Mouse (Mus musculus): ENCODE measurements at regions not wholly inside any gene's neighbourhood (a gene's known extent, or its start where the extent isn't known, plus 50 kb on each side); places are given as distances from the start of the nearest gene placed in this dataset.

DNA sequence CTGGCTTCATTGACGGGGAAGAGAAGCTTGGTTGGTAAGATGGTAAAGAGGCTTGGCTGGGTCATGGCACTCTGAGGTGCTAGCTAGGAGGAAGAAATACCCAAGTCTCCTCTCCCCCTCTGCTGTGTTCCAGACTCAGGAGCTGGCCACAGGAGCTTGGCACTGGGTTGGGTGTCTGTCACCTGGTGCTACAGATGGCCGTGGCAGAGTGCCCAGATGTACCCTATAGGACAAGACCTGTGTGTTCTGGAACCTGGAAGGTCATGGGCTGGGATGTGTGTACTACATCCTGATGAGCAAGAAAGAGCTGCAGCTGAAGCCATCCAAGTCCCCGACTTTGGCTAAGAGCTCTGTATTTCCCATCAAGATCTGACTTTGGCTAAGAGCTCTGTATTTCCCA, 72.4 kb downstream of the Nupl2 start:
- no peak for DNase-seq (ENCODE audit: low spot score)

DNA sequence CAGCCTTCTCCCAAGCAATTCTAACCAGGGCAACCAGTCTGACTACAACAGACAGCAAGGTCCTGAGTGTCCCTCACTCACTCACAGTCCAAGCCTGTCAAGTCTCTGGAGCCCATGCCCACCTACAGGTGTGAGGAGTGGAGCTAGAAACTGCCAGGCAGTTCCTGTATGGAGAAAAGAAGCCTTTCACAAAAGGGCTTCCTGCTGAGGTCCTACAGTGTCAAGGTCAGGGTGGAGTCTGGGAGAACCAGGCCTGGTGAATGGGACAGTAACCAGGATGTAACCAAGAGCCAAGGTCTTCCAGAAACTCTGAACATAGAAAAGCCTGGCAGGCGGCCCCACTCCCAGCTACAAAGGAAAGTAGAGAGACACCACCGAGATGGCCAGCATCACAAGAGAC, 74.2 kb downstream of the Nupl2 start:
- DNase-seq (ENCODE audit: low spot score), result no peak

DNA sequence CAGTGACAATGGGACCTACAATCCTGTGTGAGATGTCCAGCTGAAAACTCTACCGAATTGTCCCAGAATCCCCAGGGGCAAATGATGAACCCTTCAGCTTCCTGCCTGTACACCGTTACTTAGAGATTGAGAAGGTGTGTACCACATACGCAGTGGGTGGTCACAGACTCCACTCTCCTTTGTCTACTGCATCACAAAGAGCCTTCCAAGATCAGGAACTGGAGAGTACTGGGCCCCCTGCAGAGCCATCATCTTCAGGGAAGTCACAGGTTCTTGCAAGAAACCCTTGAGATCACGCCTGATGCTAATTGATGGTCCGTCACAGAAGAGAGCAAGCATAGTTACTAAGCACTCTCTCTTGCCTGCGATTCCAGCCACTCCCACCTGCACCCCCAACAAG, 79.4 kb downstream of the Nupl2 start:
- no peak for DNase-seq (ENCODE audit: low spot score)

DNA sequence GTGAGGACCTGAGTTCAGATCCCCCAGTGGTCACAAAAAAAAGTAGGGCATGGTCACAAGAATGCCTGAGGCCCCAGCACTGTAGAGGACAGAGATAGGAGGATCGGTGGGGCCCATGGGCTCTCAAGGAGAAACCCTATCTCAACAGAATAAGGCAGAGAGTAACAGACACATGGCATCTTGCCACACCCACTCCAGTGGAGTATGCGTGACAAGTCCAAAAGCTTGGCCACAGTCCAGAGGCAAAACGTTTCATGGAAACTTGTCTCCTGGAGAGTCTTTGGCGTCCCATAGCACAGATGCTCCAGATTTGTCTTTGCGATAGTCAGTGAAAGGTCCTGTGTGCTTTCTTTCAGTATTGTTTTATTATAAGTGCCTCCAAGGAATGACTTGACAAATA, 90.7 kb downstream of the Nupl2 start:
- no peak for DNase-seq (ENCODE audit: low spot score)

DNA sequence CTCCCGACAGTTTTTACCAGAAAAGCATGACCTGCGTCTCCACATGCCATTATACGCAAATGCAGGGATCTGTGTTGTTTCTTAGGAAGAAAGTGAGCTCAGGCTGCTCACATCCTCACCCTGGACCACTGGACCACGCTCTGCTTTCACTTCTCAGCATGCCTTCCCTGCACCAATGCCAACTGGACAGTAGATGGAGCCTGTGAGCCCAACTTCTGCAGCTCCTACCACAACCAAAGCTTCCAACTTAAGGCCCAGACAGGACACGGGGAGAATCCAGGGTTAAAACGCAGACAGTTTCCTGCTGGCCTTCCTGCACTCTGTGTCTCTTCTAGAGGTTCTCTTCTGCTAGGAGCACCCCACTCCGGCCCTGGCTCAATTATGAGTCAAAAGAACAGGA, 90.3 kb downstream of the Kcnh2 start:
- DNase-seq (ENCODE audit: low spot score), result peak; percentile 64

DNA sequence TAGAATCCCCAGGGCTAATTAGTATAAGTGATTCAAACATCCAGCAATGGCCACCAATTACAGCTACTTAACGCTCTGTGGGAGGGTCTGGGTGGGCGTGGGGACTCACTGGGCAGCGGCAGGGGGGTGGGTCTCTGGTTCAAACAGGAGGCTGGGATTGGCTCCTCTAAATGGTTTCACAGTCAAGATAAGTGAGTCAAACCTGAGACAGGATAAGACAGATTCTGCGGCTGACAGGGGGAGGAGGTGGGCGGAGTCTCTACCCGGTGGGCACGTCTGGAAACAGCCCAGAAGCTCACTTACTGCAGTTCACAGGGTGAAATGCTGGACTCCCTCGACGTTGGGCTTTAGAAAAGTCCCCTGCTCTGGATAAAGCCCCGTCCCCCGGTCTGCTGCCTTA, 89.3 kb downstream of the Kcnh2 start:
- DNase-seq (ENCODE audit: low spot score), result no peak

DNA sequence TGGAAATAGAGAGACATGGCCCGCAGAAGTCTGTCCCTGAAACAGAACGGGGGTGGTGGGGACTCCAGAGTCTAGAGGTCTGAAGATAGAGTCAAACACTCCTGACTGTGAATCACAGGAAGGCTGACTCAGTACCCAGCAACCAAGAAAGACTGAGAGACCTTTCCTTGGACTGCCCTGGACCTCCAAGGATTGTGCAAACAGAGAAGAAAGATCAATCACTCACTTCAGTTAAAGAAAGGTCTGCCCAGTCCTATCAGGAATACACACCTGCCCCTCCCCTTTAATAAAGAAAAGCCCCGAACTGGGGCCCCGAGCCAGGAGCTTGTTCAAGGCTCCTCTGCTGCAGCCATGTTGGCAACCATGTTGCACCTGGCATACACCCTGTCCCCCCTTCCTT, 87.3 kb downstream of the Kcnh2 start:
- DNase-seq (ENCODE audit: low spot score), result no peak

DNA sequence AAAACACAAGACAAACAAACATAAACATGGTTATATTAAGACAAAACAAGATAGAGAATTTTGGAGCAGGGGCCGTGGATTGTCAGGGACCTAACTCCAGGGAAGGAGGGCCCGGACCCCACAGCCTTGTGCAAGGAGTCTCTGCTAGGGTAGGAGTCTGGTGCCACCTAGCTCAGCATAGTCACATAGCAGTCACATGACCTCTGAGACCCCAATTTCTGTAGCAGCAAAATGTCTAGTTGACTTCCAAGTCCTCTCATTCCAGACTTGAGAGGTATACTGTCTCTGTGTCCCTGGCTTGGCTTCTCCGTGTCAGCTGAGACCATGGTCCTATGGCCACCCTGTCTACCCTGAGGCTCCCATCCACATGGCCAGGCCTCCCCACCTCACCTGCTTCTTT, 86.0 kb downstream of the Kcnh2 start:
- no peak for DNase-seq (ENCODE audit: low spot score)

DNA sequence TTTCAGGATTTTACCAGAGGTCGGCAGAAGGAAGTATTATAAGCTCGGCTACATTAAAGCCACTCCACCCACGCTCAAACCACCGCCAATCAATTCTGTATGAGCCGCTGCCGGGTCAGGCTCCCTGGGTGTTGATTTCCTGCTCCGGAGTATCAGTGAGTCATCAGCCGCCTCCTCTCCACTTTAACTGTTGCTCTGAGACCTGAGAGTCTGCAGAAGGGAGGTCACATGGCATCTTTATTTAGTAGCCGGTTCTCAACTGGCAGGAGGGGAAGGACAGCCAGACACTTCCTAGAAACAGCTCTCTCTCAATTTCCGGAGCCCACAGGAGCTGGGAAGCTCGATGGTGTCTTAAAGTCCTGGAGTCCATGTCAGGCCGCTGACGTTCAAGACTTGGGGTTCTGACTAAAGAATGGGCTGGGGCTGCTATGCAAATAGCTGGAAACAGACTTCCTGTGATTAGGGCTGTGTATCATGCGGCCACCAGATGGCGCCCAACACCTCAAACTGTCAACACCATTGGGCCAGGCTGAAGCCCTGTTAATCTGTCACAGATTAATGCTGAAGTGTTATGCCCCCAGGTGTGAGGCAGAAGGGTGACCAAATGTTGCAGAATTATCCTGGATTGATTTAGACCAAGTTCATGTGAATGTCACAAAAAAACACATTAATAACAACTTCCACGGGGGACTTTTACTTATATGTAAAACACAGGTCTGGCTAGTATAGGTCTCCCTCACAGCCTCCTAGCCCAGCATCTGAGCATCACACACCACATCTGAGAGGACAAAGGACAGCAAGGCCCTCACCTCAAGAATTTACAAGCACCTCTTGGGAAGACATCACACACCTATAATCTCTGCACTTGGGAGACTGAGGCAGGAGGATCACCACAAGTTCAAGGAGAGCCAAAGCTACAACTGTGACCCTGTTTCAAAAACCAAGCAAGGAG, 84.8 kb downstream of the Kcnh2 start:
- peak; percentile 78 for DNase-seq (ENCODE audit: low spot score)

Measured in ovary, postnatal 36 days (tissue).